Mouse (Mus musculus): ENCODE measurements around the gene D1Ertd622e.

GRCm38 (mm10) chr1:97585106-97585505 is 76.8 kb downstream of the D1Ertd622e start:
- TF ChIP-seq CTCF (IDR thresholded peaks at IDR 0.05; ENCODE audit: extremely low read depth, insufficient read length, insufficient replicate concordance, low read depth, low read length) (no peak), POLR2A (IDR thresholded peaks at IDR 0.05; ENCODE audit: low read depth, low read length) (no peak)
